Mouse (Mus musculus) neural tube, embryonic 11.5 days (tissue): ENCODE measurements at regions not wholly inside any gene's neighbourhood (a gene's known extent, or its start where the extent isn't known, plus 50 kb on each side); places are given as distances from the start of the nearest gene placed in this dataset.

Experiments used
- ATAC-seq: fragments of 200-750 bp; cut with Nextera tagmentation; 2 replicates; pipeline ENCODE4 v1.8.0; 2017; ENCODE audit warnings: moderate number of reproducible peaks, mild to moderate bottlenecking, moderate TSS enrichment, moderate library complexity; ENCODE audit not compliant: insufficient read depth, low FRiP score, low TSS enrichment
- DNase-seq: peaks from one replicate; pipeline ENCODE4 v3.0.0-alpha.2; 2015; ENCODE audit warnings: low spot score
- H3K27ac ChIP-seq: fragments of 300-500 bp; sonication (generic); 2 replicates; pipeline ENCODE4 v1.5.1; 2014; ENCODE audit warnings: low read depth, mild to moderate bottlenecking, low read length
- H3K27me3 ChIP-seq: fragments of 300-500 bp; sonication (generic); 2 replicates; pipeline ENCODE4 v1.6.1; 2014; ENCODE audit warnings: mild to moderate bottlenecking, low read length, mixed read lengths; ENCODE audit not compliant: control insufficient read depth, insufficient read depth
- H3K36me3 ChIP-seq: fragments of 300-500 bp; sonication (generic); 2 replicates; pipeline ENCODE4 v1.6.1; 2014; ENCODE audit warnings: mild to moderate bottlenecking, low read length, moderate library complexity, mixed read lengths; ENCODE audit not compliant: control insufficient read depth, insufficient read depth
- H3K4me1 ChIP-seq: fragments of 300-500 bp; sonication (generic); 2 replicates; pipeline ENCODE4 v1.6.1; 2014; ENCODE audit warnings: low read length, mixed read lengths; ENCODE audit not compliant: control insufficient read depth, insufficient read depth
- H3K4me2 ChIP-seq: fragments of 300-500 bp; sonication (generic); 2 replicates; pipeline ENCODE4 v1.6.1; 2014; ENCODE audit warnings: low read depth, mild to moderate bottlenecking, moderate library complexity
- H3K4me3 ChIP-seq: fragments of 300-500 bp; sonication (generic); 2 replicates; pipeline ENCODE4 v1.5.1; 2014; ENCODE audit warnings: low read depth, low read length
- H3K9ac ChIP-seq: fragments of 300-500 bp; sonication (generic); 2 replicates; pipeline ENCODE4 v1.6.1; 2014; ENCODE audit warnings: mild to moderate bottlenecking, low read length
- H3K9me3 ChIP-seq: fragments of 300-500 bp; sonication (generic); 2 replicates; pipeline ENCODE4 v1.6.1; 2016; ENCODE audit warnings: low read length; ENCODE audit not compliant: control insufficient read depth
- WGBS: fragments of 180-500 bp; shearing (Covaris S2); extraction: QIAGEN DNeasy Blood & Tissue Kit; methylation state at CpG from one replicate; pipeline ENCODE4 v1.1.7; 2014; 5-methylcytosine and 5-hydroxymethylcytosine counted together

- no peak overlapping the region for H3K9ac ChIP-seq
These were observed 243.3 kb downstream of the Ccdc91 start for GRCm38 (mm10) chr6:147718713-147719490.

GRCm38 (mm10) chr6:147719539-147719938, 243.9 kb downstream of the Ccdc91 start:
- DNase-seq, result no peak
- no peak overlapping the region for H3K9ac ChIP-seq
- H3K4me3 ChIP-seq, result no peak overlapping the region
- H3K4me2 ChIP-seq, result no peak overlapping the region
- H3K4me1 ChIP-seq, result no peaks in the 10 kb centered on the region
- H3K36me3 ChIP-seq, result no peaks in the 10 kb centered on the region
- no peak overlapping the region for H3K27ac ChIP-seq
- WGBS, result 58% methylated on average over 8 of the region's 8 CpGs
- H3K27me3 ChIP-seq, result no peaks in the 10 kb centered on the region
- ATAC-seq, result no peak
- no peaks in the 10 kb centered on the region for H3K9me3 ChIP-seq

More at GRCm38 (mm10) chr6:147718713-147719490, 243.3 kb downstream of the Ccdc91 start:
- no peak for DNase-seq
- WGBS, result 71% methylated on average over 10 of the region's 10 CpGs
- H3K9me3 ChIP-seq, result no peaks in the 10 kb centered on the region
- H3K36me3 ChIP-seq, result no peaks in the 10 kb centered on the region
- no peak overlapping the region for H3K4me2 ChIP-seq
- ATAC-seq, result no peak
- no peak overlapping the region for H3K27ac ChIP-seq
- no peaks in the 10 kb centered on the region for H3K27me3 ChIP-seq
- H3K4me1 ChIP-seq, result no peaks in the 10 kb centered on the region
- no peak overlapping the region for H3K4me3 ChIP-seq

GRCm38 (mm10) chr6:147723336-147723735, 247.7 kb downstream of the Ccdc91 start:
- Histone ChIP-seq H3K9me3 (no peaks in the 10 kb centered on the region), H3K4me2 (no peak overlapping the region), H3K4me3 (no peak overlapping the region), H3K36me3 (no peaks in the 10 kb centered on the region), H3K4me1 (no peaks in the 10 kb centered on the region), H3K27me3 (no peaks in the 10 kb centered on the region), H3K9ac (no peak overlapping the region), H3K27ac (no peak overlapping the region)
- DNase-seq, result no peak
- no peak for ATAC-seq
- WGBS, result 96% methylated on average over 5 of the region's 5 CpGs

- H3K9ac ChIP-seq, result no peak overlapping the region
- no peak overlapping the region for H3K4me3 ChIP-seq
- no peak overlapping the region for H3K27ac ChIP-seq
- H3K4me1 ChIP-seq, result no peaks in the 10 kb centered on the region
- DNase-seq (no peak), ATAC-seq (no peak)
- no peak overlapping the region for H3K4me2 ChIP-seq
- H3K36me3 ChIP-seq, result no peaks in the 10 kb centered on the region
- 84% methylated on average over 4 of the region's 4 CpGs for WGBS
- H3K9me3 ChIP-seq, result no peaks in the 10 kb centered on the region
- no peaks in the 10 kb centered on the region for H3K27me3 ChIP-seq
These were observed 251.4 kb downstream of the Ccdc91 start for GRCm38 (mm10) chr6:147726987-147727386.

- 87% methylated on average over 6 of the region's 6 CpGs for WGBS
- Histone ChIP-seq H3K4me3 (no peak overlapping the region), H3K27ac (no peak overlapping the region), H3K4me1 (no peaks in the 10 kb centered on the region), H3K9me3 (no peaks in the 10 kb centered on the region), H3K36me3 (no peaks in the 10 kb centered on the region), H3K9ac (no peak overlapping the region), H3K4me2 (no peak overlapping the region), H3K27me3 (no peaks in the 10 kb centered on the region)
- ATAC-seq (no peak), DNase-seq (no peak)
These were observed 252.3 kb downstream of the Ccdc91 start for GRCm38 (mm10) chr6:147727644-147728533.

- H3K4me3 ChIP-seq, result no peak overlapping the region
- no peaks in the 10 kb centered on the region for H3K27me3 ChIP-seq
- no peak for ATAC-seq
- H3K36me3 ChIP-seq, result no peaks in the 10 kb centered on the region
- DNase-seq, result no peak
- no peaks in the 10 kb centered on the region for H3K4me1 ChIP-seq
- no peak overlapping the region for H3K4me2 ChIP-seq
- no peak overlapping the region for H3K9ac ChIP-seq
- no peak overlapping the region for H3K27ac ChIP-seq
- H3K9me3 ChIP-seq, result no peaks in the 10 kb centered on the region
These were observed 254.1 kb downstream of the Ccdc91 start for GRCm38 (mm10) chr6:147729721-147730120.

- 90% methylated on average over 5 of the region's 5 CpGs for WGBS
- H3K27me3 ChIP-seq, result no peaks in the 10 kb centered on the region
- DNase-seq, result no peak
- H3K9me3 ChIP-seq, result no peaks in the 10 kb centered on the region
- H3K4me3 ChIP-seq, result no peak overlapping the region
- H3K4me2 ChIP-seq, result no peak overlapping the region
- H3K4me1 ChIP-seq, result no peaks in the 10 kb centered on the region
- H3K36me3 ChIP-seq, result no peaks in the 10 kb centered on the region
- no peak for ATAC-seq
- H3K9ac ChIP-seq, result no peak overlapping the region
- H3K27ac ChIP-seq, result no peak overlapping the region
These were observed 263.1 kb downstream of the Ccdc91 start for GRCm38 (mm10) chr6:147738621-147739325.

GRCm38 (mm10) chr6:147741446-147741845, 265.8 kb downstream of the Ccdc91 start:
- Histone ChIP-seq H3K4me1 (no peaks in the 10 kb centered on the region), H3K36me3 (no peaks in the 10 kb centered on the region), H3K9ac (no peak overlapping the region), H3K9me3 (no peaks in the 10 kb centered on the region), H3K4me2 (no peak overlapping the region), H3K27ac (no peak overlapping the region), H3K27me3 (no peaks in the 10 kb centered on the region), H3K4me3 (no peak overlapping the region)
- no peak for DNase-seq
- 0 out of 2 replicates have a peak, but pooled peaks have one; percentile 39 for ATAC-seq
- 80% methylated on average over 7 of the region's 7 CpGs for WGBS
